Mouse (Mus musculus) lung, postnatal 0 days (tissue): ENCODE results near the gene S1pr2. TPM values are rescaled to one million over a fixed set of nuclear protein-coding genes. Genes with fewer than 3 reads are reported as not detected.

ENCODE experiments used
- ATAC-seq: fragments of 200-750 bp; cut with Nextera tagmentation; 2 replicates; pipeline ENCODE4 v1.8.0; 2017; ENCODE audit warnings: moderate library complexity
- DNase-seq: peaks from one replicate; pipeline ENCODE4 v3.0.0-alpha.2; 2016; ENCODE audit warnings: low spot score
- H3K27ac ChIP-seq: fragments of 300-500 bp; sonication (generic); 2 replicates; pipeline ENCODE4 v1.5.1; 2014; ENCODE audit warnings: antibody characterized with exemption, mild to moderate bottlenecking, low read length, mixed read lengths
- H3K27me3 ChIP-seq: fragments of 300-500 bp; sonication (generic); replicated peaks from 2 replicates; pipeline ENCODE4 v1.6.1; 2014; ENCODE audit warnings: low read length, mixed read lengths; ENCODE audit not compliant: insufficient read depth
- H3K36me3 ChIP-seq: fragments of 300-500 bp; sonication (generic); 2 replicates; pipeline ENCODE4 v1.6.1; 2014; ENCODE audit warnings: low read length, mixed read lengths; ENCODE audit not compliant: insufficient read depth
- H3K4me1 ChIP-seq: fragments of 300-500 bp; sonication (generic); 2 replicates; pipeline ENCODE4 v1.6.1; 2014; ENCODE audit warnings: antibody characterized with exemption, low read depth, low read length, mixed read lengths; ENCODE audit not compliant: insufficient read depth
- H3K4me2 ChIP-seq: fragments of 300-500 bp; sonication (generic); replicated peaks from 2 replicates; pipeline ENCODE4 v1.6.1; 2014; ENCODE audit warnings: low read depth, mild to moderate bottlenecking, low read length, moderate library complexity, mixed read lengths
- H3K4me3 ChIP-seq: fragments of 300-500 bp; sonication (generic); 2 replicates; pipeline ENCODE4 v1.5.1; 2014; ENCODE audit warnings: low read depth, low read length
- H3K9ac ChIP-seq: fragments of 300-500 bp; sonication (generic); replicated peaks from 2 replicates; pipeline ENCODE4 v1.6.1; 2014; ENCODE audit warnings: low read depth, mild to moderate bottlenecking
- H3K9me3 ChIP-seq: fragments of 300-500 bp; sonication (generic); 2 replicates; pipeline ENCODE4 v1.6.1; 2016; ENCODE audit warnings: low read length, mixed read lengths
- CTCF ChIP-seq: IDR thresholded peaks from 2 replicates; pipeline ENCODE4 v1.5.1; 2016; ENCODE audit warnings: antibody characterized with exemption, mild to moderate bottlenecking
- EP300 ChIP-seq: IDR thresholded peaks from 2 replicates; pipeline ENCODE4 v1.6.1; 2016; ENCODE audit warnings: antibody characterized with exemption, mild to moderate bottlenecking, control low read depth
- WGBS: fragments of 180-500 bp; shearing (Covaris S2); extraction: QIAGEN DNeasy Blood & Tissue Kit; methylation state at CpG from one replicate; pipeline ENCODE4 v1.1.7; 2014; 5-methylcytosine and 5-hydroxymethylcytosine counted together
- polyA plus RNA-seq: library from polyadenylated mRNA; unstranded; fragments of >200 nt; fragmentation: Nextera tagmentation; extraction: Ambion mirVana; gene quantifications from 2 replicates; pipeline ENCODE4 v1.2.1, GENCODE M21; 2015

The S1pr2 gene
- polyA plus RNA-seq, 1 experiment from 2014 or later, result 62.3 TPM

DNA sequence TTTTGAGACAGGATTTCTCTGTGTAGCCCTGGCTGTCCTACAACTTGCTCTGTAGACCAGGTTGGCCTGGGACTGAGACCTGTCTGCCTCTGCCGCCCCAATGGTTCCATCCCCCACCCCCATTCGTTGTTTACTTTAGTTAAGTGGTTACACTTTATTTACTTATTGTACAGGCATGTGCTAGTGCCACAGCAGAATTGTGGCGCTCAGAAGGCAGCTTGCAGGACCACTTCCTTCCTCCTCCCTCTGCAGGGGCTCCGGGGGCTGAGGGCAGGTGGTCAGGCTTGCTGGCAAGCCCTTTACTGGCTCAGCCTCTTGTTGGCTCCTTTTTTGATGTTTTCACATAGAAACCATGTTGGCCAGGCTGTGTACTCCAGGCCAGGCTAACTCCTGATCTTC, 40.6 kb upstream of the S1pr2 start:
- Histone ChIP-seq H3K4me3 (peak overlapping the region; percentile 45), H3K9ac (no peak overlapping the region; the same call in 1 of the 2 replicates), H3K4me2 (peak overlapping the region; percentile 65), H3K27me3 (no peaks in the 10 kb centered on the region), H3K27ac (peak overlapping the region; percentile 74), H3K9me3 (no peaks in the 10 kb centered on the region), H3K4me1 (peaks cover 23% of the 10 kb centered on the region), H3K36me3 (0 out of 2 replicates have a peak, but pooled peaks cover 8% of the 10 kb centered on the region)
- DNase-seq (no peak), ATAC-seq (no peak)
- WGBS, result 14% methylated on average over 4 of the region's 4 CpGs
- TF ChIP-seq EP300 (no peak), CTCF (no peak)

DNA sequence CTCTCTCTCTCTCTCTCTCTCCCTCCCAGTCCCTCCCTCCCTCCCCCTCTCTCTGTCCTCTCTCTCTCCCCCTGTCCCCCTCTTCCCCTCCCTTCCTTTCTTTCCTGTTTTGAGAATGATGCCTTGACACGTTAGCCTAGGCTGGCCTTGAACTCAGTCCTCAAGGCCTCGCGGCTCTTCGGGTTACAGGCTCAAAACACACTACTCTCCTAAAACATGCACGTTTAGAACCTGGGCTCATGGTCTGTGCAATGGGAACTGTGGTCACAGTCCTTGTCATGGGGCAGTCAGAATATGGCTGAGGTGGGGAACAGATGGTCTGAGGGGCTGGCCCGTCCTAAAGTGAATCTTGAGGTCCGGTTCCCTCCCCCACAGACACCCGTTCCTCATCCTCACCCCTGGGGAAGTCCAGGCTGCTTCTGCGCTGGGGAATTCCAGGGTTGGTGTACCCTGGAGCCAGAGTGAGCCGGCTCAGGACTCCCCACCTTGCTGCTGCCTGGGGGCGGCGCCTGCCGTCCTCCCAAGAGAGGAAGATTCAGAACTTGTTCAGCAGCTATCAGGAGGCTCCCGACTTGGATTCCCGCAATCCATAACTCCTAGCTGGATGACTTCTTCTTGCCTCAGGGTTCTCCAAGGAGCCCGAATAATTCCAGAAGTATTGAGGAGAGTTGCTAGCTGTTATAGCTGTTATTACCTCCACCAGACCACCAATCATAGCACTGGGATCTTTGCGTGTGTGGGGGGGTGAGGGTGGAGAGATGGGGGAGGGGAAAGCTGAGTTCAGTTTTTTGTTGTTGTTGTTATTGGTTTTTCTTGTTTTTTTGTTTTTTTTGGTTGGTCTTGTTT, 40.0 kb upstream of the S1pr2 start:
- TF ChIP-seq CTCF (no peak), EP300 (no peak)
- H3K27me3 ChIP-seq, result no peaks in the 10 kb centered on the region
- peak overlapping the region; percentile 45 for H3K4me3 ChIP-seq
- H3K36me3 ChIP-seq, result 0 out of 2 replicates have a peak, but pooled peaks cover 8% of the 10 kb centered on the region
- no peak for ATAC-seq
- peaks cover 20% of the 10 kb centered on the region for H3K4me1 ChIP-seq
- peak overlapping the region; percentile 27; the same call in 1 of the 2 replicates for H3K9ac ChIP-seq
- DNase-seq, result peak; percentile 33
- H3K9me3 ChIP-seq, result no peaks in the 10 kb centered on the region
- H3K4me2 ChIP-seq, result peak overlapping the region; percentile 65
- peak overlapping the region; percentile 74 for H3K27ac ChIP-seq
- WGBS, result 5% methylated on average over 17 of the region's 17 CpGs

DNA sequence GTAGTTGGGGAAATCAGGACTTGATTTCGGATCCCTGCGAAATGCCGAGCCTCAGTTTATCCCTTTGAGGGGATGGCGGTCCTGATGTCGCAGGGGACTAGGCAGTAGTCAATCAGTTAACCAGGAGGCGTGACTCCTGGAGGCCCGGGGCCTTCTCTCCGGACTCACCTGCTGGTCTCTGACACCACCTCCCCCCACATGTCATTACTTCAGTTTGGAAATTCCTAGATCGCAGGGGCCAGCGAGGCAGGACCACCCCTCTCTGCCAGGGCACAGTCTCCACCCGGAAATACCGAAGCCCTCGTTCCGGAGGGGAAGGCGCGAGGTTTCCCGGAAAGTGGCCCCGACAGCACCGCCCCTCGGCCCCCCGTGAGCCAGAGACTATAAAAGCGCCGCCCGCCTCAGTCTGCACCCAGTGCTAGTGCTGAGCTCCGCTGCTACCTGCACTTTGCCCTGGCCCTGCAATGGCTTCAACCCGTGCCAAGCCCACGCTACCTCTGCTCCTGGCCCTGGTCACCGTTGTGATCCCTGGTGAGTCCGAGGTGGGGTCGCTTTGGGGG, 39.1 kb upstream of the S1pr2 start, which contains the start of gene Icam1:
Icam1 (plus strand) TSS at position 415 of the 560 bp plus-strand sequence.
- peak; percentile 74 for DNase-seq
- 2% methylated on average over 29 of the region's 30 CpGs for WGBS
- Histone ChIP-seq H3K27me3 (no peaks in the 10 kb centered on the region), H3K9ac (peak within 1 kb of the TSS; percentile 27), H3K27ac (peak within 1 kb of the TSS; percentile 74), H3K4me2 (peak within 1 kb of the TSS; percentile 65), H3K4me1 (peaks cover 20% of the 10 kb centered on the region), H3K36me3 (0 out of 2 replicates have a peak, but pooled peaks cover 6% of the 10 kb centered on the region), H3K9me3 (no peaks in the 10 kb centered on the region), H3K4me3 (peak within 1 kb of the TSS; percentile 45)
- ATAC-seq, result peak; percentile 72
- TF ChIP-seq EP300 (peak; percentile 51; the same call in 1 of the 2 replicates), CTCF (no peak)

DNA sequence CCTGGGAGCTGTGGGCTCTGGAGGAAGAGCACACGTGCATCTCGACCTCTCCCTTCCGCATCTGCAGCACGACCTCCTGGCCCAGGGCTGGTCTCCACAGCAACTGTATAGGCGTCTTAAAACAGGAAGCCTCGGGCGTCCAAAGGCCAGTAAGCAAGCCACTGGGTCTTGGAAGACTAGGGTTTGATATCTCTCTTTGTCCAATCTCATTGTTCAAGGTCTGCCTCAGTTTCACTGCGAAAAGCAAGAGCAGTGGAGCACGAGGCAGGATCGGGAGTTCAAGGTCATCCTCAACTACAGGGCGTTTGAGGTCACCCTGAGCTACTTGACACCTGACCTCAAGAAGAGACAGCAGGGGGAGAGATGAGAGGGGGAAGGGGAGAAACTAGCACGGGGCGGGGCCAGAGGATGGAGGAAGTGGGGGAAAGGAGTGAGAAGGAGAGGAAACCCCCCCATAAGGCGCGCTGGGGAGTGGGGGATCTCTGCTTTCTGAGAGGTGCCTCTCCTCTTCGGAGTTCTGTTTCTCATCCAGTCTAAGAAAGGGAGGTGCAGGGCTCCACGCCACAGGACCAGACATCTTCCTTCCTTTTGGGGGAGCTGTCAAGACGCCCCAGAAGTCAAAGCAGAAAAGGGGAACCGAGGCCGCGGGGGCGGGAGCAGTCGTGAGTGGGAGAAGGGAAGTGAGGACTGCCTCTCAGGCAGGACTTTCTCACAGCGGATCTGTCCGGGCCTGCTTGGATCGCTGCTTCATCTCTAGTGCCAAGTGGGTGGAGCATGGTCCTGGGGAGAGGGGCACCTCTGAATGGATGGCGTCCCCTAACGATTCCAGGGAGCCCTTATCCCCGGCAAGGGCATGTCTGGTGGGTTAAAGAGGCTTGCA, 38.4 kb upstream of the S1pr2 start:
- Histone ChIP-seq H3K9ac (0 out of 2 replicates have a peak overlapping the region, but pooled peaks have one; percentile 8), H3K4me3 (peak overlapping the region; percentile 45)
- 4% methylated on average over 27 of the region's 29 CpGs for WGBS

DNA sequence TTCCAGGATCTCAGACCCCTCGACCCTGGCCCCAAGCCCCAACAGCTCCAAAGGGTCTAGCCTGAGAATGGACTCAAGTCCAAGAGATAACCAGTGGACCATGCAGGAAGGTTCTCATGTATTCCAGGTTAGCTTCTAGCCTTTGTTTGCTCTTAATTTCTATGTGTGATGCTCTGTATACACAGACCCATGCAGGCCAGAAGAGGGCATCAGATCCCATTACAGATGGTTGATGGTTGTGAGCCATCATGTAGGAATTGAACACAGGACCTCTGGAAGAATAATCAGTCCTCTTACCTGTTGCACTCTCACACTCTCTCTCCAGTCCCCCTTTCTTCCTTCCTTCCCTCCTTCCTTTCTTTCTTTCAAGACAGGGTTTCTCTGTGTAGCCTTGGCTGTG, 35.8 kb upstream of the S1pr2 start:
- Histone ChIP-seq H3K4me2 (no peak overlapping the region), H3K4me1 (peaks cover 17% of the 10 kb centered on the region), H3K4me3 (no peak overlapping the region), H3K27ac (peak overlapping the region; percentile 71), H3K27me3 (no peaks in the 10 kb centered on the region), H3K36me3 (0 out of 2 replicates have a peak, but pooled peaks cover 6% of the 10 kb centered on the region), H3K9ac (no peak overlapping the region), H3K9me3 (no peaks in the 10 kb centered on the region)
- no peak for ATAC-seq
- DNase-seq, result no peak
- 32% methylated on average over 1 of the region's 1 CpGs for WGBS
- TF ChIP-seq CTCF (peak; percentile 51), EP300 (no peak)

More for the DNA sequence above, 38.4 kb upstream of the S1pr2 start:
- ATAC-seq, result peak; percentile 55
- Histone ChIP-seq H3K27ac (peak overlapping the region; percentile 57), H3K4me1 (peaks cover 20% of the 10 kb centered on the region), H3K4me2 (peak overlapping the region; percentile 65), H3K27me3 (no peaks in the 10 kb centered on the region), H3K9me3 (no peaks in the 10 kb centered on the region), H3K36me3 (no peaks in the 10 kb centered on the region)
- DNase-seq, result peak; percentile 76
- TF ChIP-seq EP300, result no peak
- TF ChIP-seq CTCF, result no peak
